Mouse (Mus musculus) lung, postnatal 0 days (tissue): ENCODE measurements around the gene Pck2.

Experiments used
- CTCF ChIP-seq: IDR thresholded peaks from 2 replicates; pipeline ENCODE4 v1.5.1; 2016; ENCODE audit warnings: antibody characterized with exemption, mild to moderate bottlenecking
- EP300 ChIP-seq: IDR thresholded peaks from 2 replicates; pipeline ENCODE4 v1.6.1; 2016; ENCODE audit warnings: antibody characterized with exemption, mild to moderate bottlenecking, control low read depth

GRCm38 (mm10) chr14:55540067-55540786 lies at the start of gene Pck2:
- TF ChIP-seq CTCF: no peak
- no peak for TF ChIP-seq EP300
